Mouse (Mus musculus): ENCODE results near the gene Zfp629. TPM values are rescaled to one million over a fixed set of nuclear protein-coding genes. Genes with fewer than 3 reads are reported as not detected.
"Not testable (repeated sequence)": the region's sequence is repeated elsewhere in the genome, so short reads cannot be mapped to it uniquely, and the experiment has no call there.

The Zfp629 gene
- polyA plus RNA-seq (2015; fragmentation: Nextera tagmentation; extraction: Ambion mirVana), result 1.2 and 1.6 TPM in 2 replicates

- Histone ChIP-seq H3K4me3 (replicated peaks) (peak within 1 kb of the TSS; percentile 73), H3K9me3 (replicated peaks) (no peaks in the 10 kb centered on the region), H3K27me3 (peaks cover 23% of the 10 kb centered on the region), H3K4me2 (peak within 1 kb of the TSS; percentile 95), H3K9ac (peak within 1 kb of the TSS; percentile 72), H3K4me1 (replicated peaks) (peaks cover 25% of the 10 kb centered on the region), H3K36me3 (replicated peaks) (peaks cover 26% of the 10 kb centered on the region), H3K27ac (replicated peaks) (peak within 1 kb of the TSS; percentile 72; the same call in 1 of the 2 replicates)
- ATAC-seq (ENCODE audit: insufficient read depth), result peak; percentile 68
- WGBS (ENCODE audit: insufficient replicate concordance), result 2% methylated on average over 45 of the region's 50 CpGs
These were observed at the start of gene Zfp629 for GRCm38 (mm10) chr7:127614891-127615843. Zfp629 (minus strand) TSS chr7:127615797.

- H3K4me2 ChIP-seq, result no peak overlapping the region
- ATAC-seq (ENCODE audit: insufficient read depth), result 0 out of 2 replicates have a peak, but pooled peaks have one; percentile 25
- H3K4me3 ChIP-seq (replicated peaks), result no peak overlapping the region
- no peaks in the 10 kb centered on the region for H3K27me3 ChIP-seq
- 64% methylated on average over 6 of the region's 6 CpGs for WGBS (ENCODE audit: insufficient replicate concordance)
- no peaks in the 10 kb centered on the region for H3K9me3 ChIP-seq (replicated peaks)
- H3K36me3 ChIP-seq (replicated peaks), result no peaks in the 10 kb centered on the region
- H3K4me1 ChIP-seq (replicated peaks), result peaks cover 2% of the 10 kb centered on the region; the same call in 1 of the 2 replicates
- no peak overlapping the region for H3K9ac ChIP-seq
- H3K27ac ChIP-seq (replicated peaks), result no peak overlapping the region
These were observed 47.3 kb upstream of the Zfp629 start for GRCm38 (mm10) chr7:127662926-127663325.

- no peak overlapping the region for H3K27ac ChIP-seq (replicated peaks)
- H3K4me3 ChIP-seq (replicated peaks), result no peak overlapping the region
- H3K4me2 ChIP-seq, result no peak overlapping the region
- peaks cover 2% of the 10 kb centered on the region; the same call in 1 of the 2 replicates for H3K4me1 ChIP-seq (replicated peaks)
- no peaks in the 10 kb centered on the region for H3K36me3 ChIP-seq (replicated peaks)
- no peak for ATAC-seq (ENCODE audit: insufficient read depth)
- H3K9ac ChIP-seq, result no peak overlapping the region
- no peaks in the 10 kb centered on the region for H3K27me3 ChIP-seq
- no peaks in the 10 kb centered on the region for H3K9me3 ChIP-seq (replicated peaks)
- WGBS (ENCODE audit: insufficient replicate concordance), result 63% methylated on average over 6 of the region's 6 CpGs
These were observed 46.2 kb upstream of the Zfp629 start for GRCm38 (mm10) chr7:127661833-127662232.

- H3K4me1 ChIP-seq (replicated peaks), result 0 out of 2 replicates have a peak, but pooled peaks cover 2% of the 10 kb centered on the region
- no peak for ATAC-seq (ENCODE audit: insufficient read depth)
These were observed 45.3 kb upstream of the Zfp629 start for GRCm38 (mm10) chr7:127660882-127661281.

GRCm38 (mm10) chr7:127656946-127657345 lies 41.3 kb upstream of the Zfp629 start:
- H3K9ac ChIP-seq, result no peak overlapping the region
- H3K4me1 ChIP-seq (replicated peaks), result no peaks in the 10 kb centered on the region
- no peaks in the 10 kb centered on the region for H3K36me3 ChIP-seq (replicated peaks)
- WGBS (ENCODE audit: insufficient replicate concordance), result 19% methylated on average over 4 of the region's 4 CpGs
- H3K27me3 ChIP-seq, result peaks cover 10% of the 10 kb centered on the region
- H3K9me3 ChIP-seq (replicated peaks), result no peaks in the 10 kb centered on the region
- no peak overlapping the region for H3K27ac ChIP-seq (replicated peaks)
- ATAC-seq (ENCODE audit: insufficient read depth), result no peak
- no peak overlapping the region for H3K4me3 ChIP-seq (replicated peaks)
- no peak overlapping the region for H3K4me2 ChIP-seq

More at GRCm38 (mm10) chr7:127660882-127661281, 45.3 kb upstream of the Zfp629 start:
- Histone ChIP-seq H3K27me3 (no peaks in the 10 kb centered on the region), H3K4me3 (replicated peaks) (no peak overlapping the region), H3K27ac (replicated peaks) (no peak overlapping the region), H3K9ac (no peak overlapping the region), H3K36me3 (replicated peaks) (no peaks in the 10 kb centered on the region), H3K4me2 (no peak overlapping the region), H3K9me3 (replicated peaks) (no peaks in the 10 kb centered on the region)
- 71% methylated on average over 3 of the region's 3 CpGs for WGBS (ENCODE audit: insufficient replicate concordance)

GRCm38 (mm10) chr7:127654318-127654717 lies 38.7 kb upstream of the Zfp629 start:
- Histone ChIP-seq H3K4me1 (replicated peaks) (no peaks in the 10 kb centered on the region), H3K36me3 (replicated peaks) (no peaks in the 10 kb centered on the region), H3K4me3 (replicated peaks) (no peak overlapping the region), H3K4me2 (no peak overlapping the region), H3K9me3 (replicated peaks) (no peaks in the 10 kb centered on the region), H3K27ac (replicated peaks) (no peak overlapping the region), H3K27me3 (peaks cover 13% of the 10 kb centered on the region), H3K9ac (no peak overlapping the region)
- ATAC-seq (ENCODE audit: insufficient read depth), result no peak
- 59% methylated on average over 10 of the region's 10 CpGs for WGBS (ENCODE audit: insufficient replicate concordance)

- Histone ChIP-seq H3K4me3 (replicated peaks) (no peak overlapping the region), H3K27ac (replicated peaks) (no peak overlapping the region), H3K4me1 (replicated peaks) (no peaks in the 10 kb centered on the region), H3K27me3 (peaks cover 13% of the 10 kb centered on the region), H3K36me3 (replicated peaks) (no peaks in the 10 kb centered on the region), H3K9me3 (replicated peaks) (no peaks in the 10 kb centered on the region), H3K9ac (no peak overlapping the region), H3K4me2 (peak overlapping the region; percentile 35)
- WGBS (ENCODE audit: insufficient replicate concordance), result 26% methylated on average over 18 of the region's 18 CpGs
- ATAC-seq (ENCODE audit: insufficient read depth), result no peak
These were observed 36.5 kb upstream of the Zfp629 start for GRCm38 (mm10) chr7:127652050-127652449.

GRCm38 (mm10) chr7:127651624-127652023 lies 36.0 kb upstream of the Zfp629 start:
- Histone ChIP-seq H3K4me3 (replicated peaks) (no peak overlapping the region), H3K36me3 (replicated peaks) (no peaks in the 10 kb centered on the region), H3K27me3 (peaks cover 13% of the 10 kb centered on the region), H3K9ac (no peak overlapping the region), H3K4me1 (replicated peaks) (no peaks in the 10 kb centered on the region), H3K4me2 (no peak overlapping the region; the same call in 1 of the 2 replicates), H3K9me3 (replicated peaks) (no peaks in the 10 kb centered on the region), H3K27ac (replicated peaks) (no peak overlapping the region)
- 55% methylated on average over 3 of the region's 3 CpGs for WGBS (ENCODE audit: insufficient replicate concordance)
- ATAC-seq (ENCODE audit: insufficient read depth), result no peak

- WGBS (ENCODE audit: insufficient replicate concordance), result 70% methylated on average over 6 of the region's 6 CpGs
- ATAC-seq (ENCODE audit: insufficient read depth), result no peak
- no peaks in the 10 kb centered on the region for H3K9me3 ChIP-seq (replicated peaks)
These were observed 33.6 kb upstream of the Zfp629 start for GRCm38 (mm10) chr7:127649206-127649605.

GRCm38 (mm10) chr7:127648516-127649201 lies 33.1 kb upstream of the Zfp629 start:
- Histone ChIP-seq H3K4me3 (replicated peaks) (no peak overlapping the region), H3K9ac (no peak overlapping the region), H3K36me3 (replicated peaks) (no peaks in the 10 kb centered on the region), H3K4me1 (replicated peaks) (no peaks in the 10 kb centered on the region), H3K27ac (replicated peaks) (no peak overlapping the region), H3K27me3 (peaks cover 26% of the 10 kb centered on the region), H3K9me3 (replicated peaks) (no peaks in the 10 kb centered on the region), H3K4me2 (no peak overlapping the region)
- WGBS (ENCODE audit: insufficient replicate concordance), result 61% methylated on average over 4 of the region's 4 CpGs
- ATAC-seq (ENCODE audit: insufficient read depth), result no peak

More at GRCm38 (mm10) chr7:127649206-127649605, 33.6 kb upstream of the Zfp629 start:
- no peaks in the 10 kb centered on the region for H3K36me3 ChIP-seq (replicated peaks)
- no peak overlapping the region for H3K4me2 ChIP-seq
- H3K27ac ChIP-seq (replicated peaks), result no peak overlapping the region
- H3K9ac ChIP-seq, result no peak overlapping the region
- no peak overlapping the region for H3K4me3 ChIP-seq (replicated peaks)
- peaks cover 26% of the 10 kb centered on the region for H3K27me3 ChIP-seq
- H3K4me1 ChIP-seq (replicated peaks), result no peaks in the 10 kb centered on the region

- H3K9ac ChIP-seq; H3K36me3 ChIP-seq (replicated peaks); H3K27ac ChIP-seq (replicated peaks); ATAC-seq (ENCODE audit: insufficient read depth); H3K4me2 ChIP-seq; H3K4me3 ChIP-seq (replicated peaks); H3K4me1 ChIP-seq (replicated peaks); H3K9me3 ChIP-seq (replicated peaks): not testable (repeated sequence)
- 81% methylated on average over 7 of the region's 7 CpGs for WGBS (ENCODE audit: insufficient replicate concordance)
- H3K27me3 ChIP-seq, result peaks cover 27% of the 10 kb centered on the region
These were observed 32.0 kb upstream of the Zfp629 start for GRCm38 (mm10) chr7:127647576-127647975.
